Mouse (Mus musculus): ENCODE measurements around the gene Uck2. TPM values are rescaled to one million over a fixed set of nuclear protein-coding genes. Genes with fewer than 3 reads are reported as not detected.

Uck2 gene
- polyA plus RNA-seq, 1 experiment from 2014 or later: 47.7 TPM

- H3K4me1 ChIP-seq (ENCODE audit: control insufficient read depth, insufficient read depth, low read length): 0 out of 2 replicates have a peak, but pooled peaks cover 3% of the 10 kb centered on the region
- H3K27ac ChIP-seq (ENCODE audit: low read depth, low read length): no peak overlapping the region
- no peak overlapping the region for H3K4me3 ChIP-seq (ENCODE audit: low read depth, low read length)
- no peak overlapping the region for H3K9ac ChIP-seq (replicated peaks; ENCODE audit: low read depth, low read length)
- H3K36me3 ChIP-seq (ENCODE audit: control insufficient read depth, insufficient read depth, low read length): no peaks in the 10 kb centered on the region
- no peaks in the 10 kb centered on the region for H3K27me3 ChIP-seq (ENCODE audit: control insufficient read depth, insufficient read depth, low read length)
- WGBS: 89% methylated on average over 19 of the region's 19 CpGs
- no peak overlapping the region for H3K4me2 ChIP-seq (ENCODE audit: low read depth, low read length)
- ATAC-seq (ENCODE audit: low read depth): no peak
- H3K9me3 ChIP-seq (ENCODE audit: control insufficient read depth, low read length): no peaks in the 10 kb centered on the region
Observed at GRCm38 (mm10) chr1:167249252-167249651, 35.9 kb downstream of the Uck2 start.

GRCm38 (mm10) chr1:167247886-167248285 is 37.2 kb downstream of the Uck2 start:
- H3K36me3 ChIP-seq (ENCODE audit: control insufficient read depth, insufficient read depth, low read length): no peaks in the 10 kb centered on the region
- no peak overlapping the region for H3K27ac ChIP-seq (ENCODE audit: low read depth, low read length)
- no peaks in the 10 kb centered on the region for H3K27me3 ChIP-seq (ENCODE audit: control insufficient read depth, insufficient read depth, low read length)
- ATAC-seq (ENCODE audit: low read depth): no peak
- no peaks in the 10 kb centered on the region for H3K9me3 ChIP-seq (ENCODE audit: control insufficient read depth, low read length)
- 0 out of 2 replicates have a peak, but pooled peaks cover 3% of the 10 kb centered on the region for H3K4me1 ChIP-seq (ENCODE audit: control insufficient read depth, insufficient read depth, low read length)
- H3K4me3 ChIP-seq (ENCODE audit: low read depth, low read length): no peak overlapping the region
- H3K9ac ChIP-seq (replicated peaks; ENCODE audit: low read depth, low read length): no peak overlapping the region
- H3K4me2 ChIP-seq (ENCODE audit: low read depth, low read length): no peak overlapping the region
- 70% methylated on average over 9 of the region's 9 CpGs for WGBS

- Histone ChIP-seq H3K36me3 (ENCODE audit: control insufficient read depth, insufficient read depth, low read length) (no peaks in the 10 kb centered on the region), H3K27me3 (ENCODE audit: control insufficient read depth, insufficient read depth, low read length) (no peaks in the 10 kb centered on the region), H3K4me1 (ENCODE audit: control insufficient read depth, insufficient read depth, low read length) (peaks cover 9% of the 10 kb centered on the region; the same call in 1 of the 2 replicates), H3K4me3 (ENCODE audit: low read depth, low read length) (no peak overlapping the region), H3K9ac (replicated peaks; ENCODE audit: low read depth, low read length) (no peak overlapping the region), H3K9me3 (ENCODE audit: control insufficient read depth, low read length) (no peaks in the 10 kb centered on the region), H3K27ac (ENCODE audit: low read depth, low read length) (no peak overlapping the region), H3K4me2 (ENCODE audit: low read depth, low read length) (no peak overlapping the region)
- WGBS: 56% methylated on average over 8 of the region's 8 CpGs
- no peak for ATAC-seq (ENCODE audit: low read depth)
Observed at GRCm38 (mm10) chr1:167246976-167247375, 38.1 kb downstream of the Uck2 start.

- WGBS: 75% methylated on average over 9 of the region's 9 CpGs
- no peak for ATAC-seq (ENCODE audit: low read depth)
Observed at GRCm38 (mm10) chr1:167246275-167246674, 38.8 kb downstream of the Uck2 start.

GRCm38 (mm10) chr1:167245180-167245641 is 39.9 kb downstream of the Uck2 start:
- Histone ChIP-seq H3K9ac (replicated peaks; ENCODE audit: low read depth, low read length) (no peak overlapping the region), H3K4me1 (ENCODE audit: control insufficient read depth, insufficient read depth, low read length) (peaks cover 12% of the 10 kb centered on the region; the same call in 1 of the 2 replicates), H3K4me3 (ENCODE audit: low read depth, low read length) (no peak overlapping the region), H3K27me3 (ENCODE audit: control insufficient read depth, insufficient read depth, low read length) (no peaks in the 10 kb centered on the region), H3K4me2 (ENCODE audit: low read depth, low read length) (no peak overlapping the region), H3K27ac (ENCODE audit: low read depth, low read length) (no peak overlapping the region), H3K36me3 (ENCODE audit: control insufficient read depth, insufficient read depth, low read length) (no peaks in the 10 kb centered on the region), H3K9me3 (ENCODE audit: control insufficient read depth, low read length) (no peaks in the 10 kb centered on the region)
- 78% methylated on average over 9 of the region's 9 CpGs for WGBS
- ATAC-seq (ENCODE audit: low read depth): no peak

More at GRCm38 (mm10) chr1:167246275-167246674, 38.8 kb downstream of the Uck2 start:
- no peak overlapping the region for H3K4me3 ChIP-seq (ENCODE audit: low read depth, low read length)
- H3K36me3 ChIP-seq (ENCODE audit: control insufficient read depth, insufficient read depth, low read length): no peaks in the 10 kb centered on the region
- H3K9me3 ChIP-seq (ENCODE audit: control insufficient read depth, low read length): no peaks in the 10 kb centered on the region
- H3K27me3 ChIP-seq (ENCODE audit: control insufficient read depth, insufficient read depth, low read length): no peaks in the 10 kb centered on the region
- H3K4me1 ChIP-seq (ENCODE audit: control insufficient read depth, insufficient read depth, low read length): peaks cover 10% of the 10 kb centered on the region; the same call in 1 of the 2 replicates
- H3K4me2 ChIP-seq (ENCODE audit: low read depth, low read length): no peak overlapping the region
- no peak overlapping the region for H3K9ac ChIP-seq (replicated peaks; ENCODE audit: low read depth, low read length)
- H3K27ac ChIP-seq (ENCODE audit: low read depth, low read length): no peak overlapping the region

GRCm38 (mm10) chr1:167242191-167242681 is 42.9 kb downstream of the Uck2 start:
- H3K27ac ChIP-seq (ENCODE audit: low read depth, low read length): no peak overlapping the region
- 28% methylated on average over 7 of the region's 7 CpGs for WGBS
- no peak overlapping the region for H3K9ac ChIP-seq (replicated peaks; ENCODE audit: low read depth, low read length)
- H3K4me3 ChIP-seq (ENCODE audit: low read depth, low read length): no peak overlapping the region
- H3K9me3 ChIP-seq (ENCODE audit: control insufficient read depth, low read length): no peaks in the 10 kb centered on the region
- no peaks in the 10 kb centered on the region for H3K27me3 ChIP-seq (ENCODE audit: control insufficient read depth, insufficient read depth, low read length)
- no peaks in the 10 kb centered on the region for H3K36me3 ChIP-seq (ENCODE audit: control insufficient read depth, insufficient read depth, low read length)
- H3K4me2 ChIP-seq (ENCODE audit: low read depth, low read length): no peak overlapping the region
- peaks cover 14% of the 10 kb centered on the region; the same call in 1 of the 2 replicates for H3K4me1 ChIP-seq (ENCODE audit: control insufficient read depth, insufficient read depth, low read length)
- no peak for ATAC-seq (ENCODE audit: low read depth)

GRCm38 (mm10) chr1:167241487-167241886 is 43.6 kb downstream of the Uck2 start:
- Histone ChIP-seq H3K27ac (ENCODE audit: low read depth, low read length) (no peak overlapping the region), H3K4me1 (ENCODE audit: control insufficient read depth, insufficient read depth, low read length) (peaks cover 14% of the 10 kb centered on the region; the same call in 1 of the 2 replicates), H3K9me3 (ENCODE audit: control insufficient read depth, low read length) (no peaks in the 10 kb centered on the region), H3K36me3 (ENCODE audit: control insufficient read depth, insufficient read depth, low read length) (no peaks in the 10 kb centered on the region), H3K9ac (replicated peaks; ENCODE audit: low read depth, low read length) (no peak overlapping the region), H3K4me3 (ENCODE audit: low read depth, low read length) (no peak overlapping the region), H3K27me3 (ENCODE audit: control insufficient read depth, insufficient read depth, low read length) (no peaks in the 10 kb centered on the region), H3K4me2 (ENCODE audit: low read depth, low read length) (no peak overlapping the region)
- WGBS: 65% methylated on average over 3 of the region's 3 CpGs
- ATAC-seq (ENCODE audit: low read depth): no peak

- Histone ChIP-seq H3K4me2 (ENCODE audit: low read depth, low read length) (no peak overlapping the region), H3K4me3 (ENCODE audit: low read depth, low read length) (no peak overlapping the region), H3K27ac (ENCODE audit: low read depth, low read length) (no peak overlapping the region), H3K4me1 (ENCODE audit: control insufficient read depth, insufficient read depth, low read length) (peaks cover 13% of the 10 kb centered on the region; the same call in 1 of the 2 replicates), H3K9ac (replicated peaks; ENCODE audit: low read depth, low read length) (no peak overlapping the region; the same call in 1 of the 2 replicates), H3K9me3 (ENCODE audit: control insufficient read depth, low read length) (no peaks in the 10 kb centered on the region), H3K36me3 (ENCODE audit: control insufficient read depth, insufficient read depth, low read length) (no peaks in the 10 kb centered on the region), H3K27me3 (ENCODE audit: control insufficient read depth, insufficient read depth, low read length) (no peaks in the 10 kb centered on the region)
- ATAC-seq (ENCODE audit: low read depth): no peak
- 23% methylated on average over 5 of the region's 5 CpGs for WGBS
Observed at GRCm38 (mm10) chr1:167240361-167240760, 44.8 kb downstream of the Uck2 start.

GRCm38 (mm10) chr1:167239916-167240315 is 45.2 kb downstream of the Uck2 start:
- Histone ChIP-seq H3K9ac (replicated peaks; ENCODE audit: low read depth, low read length) (no peak overlapping the region; the same call in 1 of the 2 replicates), H3K27ac (ENCODE audit: low read depth, low read length) (no peak overlapping the region), H3K4me1 (ENCODE audit: control insufficient read depth, insufficient read depth, low read length) (peaks cover 11% of the 10 kb centered on the region; the same call in 1 of the 2 replicates), H3K4me2 (ENCODE audit: low read depth, low read length) (no peak overlapping the region), H3K4me3 (ENCODE audit: low read depth, low read length) (no peak overlapping the region), H3K36me3 (ENCODE audit: control insufficient read depth, insufficient read depth, low read length) (peaks cover under 1% of the 10 kb centered on the region; the same call in 1 of the 2 replicates), H3K27me3 (ENCODE audit: control insufficient read depth, insufficient read depth, low read length) (no peaks in the 10 kb centered on the region), H3K9me3 (ENCODE audit: control insufficient read depth, low read length) (no peaks in the 10 kb centered on the region)
- no peak for ATAC-seq (ENCODE audit: low read depth)
- 43% methylated on average over 12 of the region's 12 CpGs for WGBS

All from neural tube, embryonic 14.5 days (tissue).